Mouse (Mus musculus): ENCODE results near the gene Stk38l. TPM values are rescaled to one million over a fixed set of nuclear protein-coding genes. Genes with fewer than 3 reads are reported as not detected.

The Stk38l gene
- polyA plus RNA-seq, 1 experiment: 7.8 TPM

DNA sequence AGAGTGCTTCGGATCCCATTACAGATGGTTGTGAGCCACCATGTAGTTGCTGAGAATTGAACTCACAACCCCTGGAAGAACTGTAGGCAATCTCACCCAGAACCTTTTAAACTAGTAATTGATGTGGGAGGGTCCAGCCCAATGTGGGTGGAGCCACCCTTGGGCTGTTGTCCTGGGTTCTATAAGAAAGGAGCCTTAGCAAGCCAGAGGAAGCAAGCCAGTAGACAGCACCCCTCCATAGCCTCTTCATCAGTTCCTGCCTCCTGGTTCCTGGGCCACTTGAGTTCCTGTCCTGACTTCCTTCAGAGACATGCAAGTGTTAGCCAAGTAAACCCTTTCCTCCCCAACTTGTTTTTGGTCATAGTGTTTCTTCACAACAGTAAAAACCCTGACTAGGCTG lies 24.3 kb upstream of the Stk38l start:
- no peak for TF ChIP-seq POLR2A (IDR thresholded peaks at IDR 0.05; ENCODE audit: borderline replicate concordance, extremely low read depth, insufficient read depth, insufficient read length, poor library complexity, severe bottlenecking)
- TF ChIP-seq CTCF (IDR thresholded peaks at IDR 0.05; ENCODE audit: borderline replicate concordance, extremely low read depth, insufficient read depth, insufficient read length): no peak
- no peak for DNase-seq (ENCODE audit: low read depth)

DNA sequence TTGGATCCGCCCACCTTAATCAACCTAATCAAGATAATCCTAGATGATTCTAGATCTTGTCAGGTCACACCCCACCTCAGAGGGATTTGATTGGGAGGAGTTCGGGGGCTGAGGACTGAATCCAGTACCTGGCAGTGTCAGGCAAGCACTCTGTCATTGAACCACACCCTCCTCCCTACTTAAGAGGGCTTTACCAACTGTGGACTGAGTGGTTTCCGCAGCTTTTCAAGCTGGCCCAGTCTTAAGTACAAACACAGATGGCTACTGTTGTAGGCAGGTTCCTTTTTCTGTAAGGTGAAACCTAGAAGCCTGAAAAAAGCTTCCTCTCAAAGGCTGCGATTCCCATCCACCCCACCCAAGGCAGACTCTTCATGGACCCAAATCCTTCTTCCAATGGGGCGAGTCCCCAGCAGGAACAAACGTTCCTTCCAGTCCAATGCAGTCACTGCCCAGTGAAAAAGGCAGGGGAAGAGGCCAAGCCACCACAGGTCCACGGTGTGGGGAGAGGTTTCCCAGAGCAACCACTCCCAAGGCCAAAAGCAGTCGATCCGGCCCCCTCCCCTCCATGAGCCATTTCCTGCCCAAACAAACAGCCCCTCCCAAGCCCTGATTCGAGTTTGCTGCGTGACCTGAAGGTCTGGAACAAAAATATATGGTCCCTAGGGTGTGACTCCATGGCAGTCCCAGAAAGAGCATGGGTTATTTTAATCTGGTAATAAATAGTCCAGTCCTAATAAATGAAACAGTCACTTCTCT lies 22.5 kb upstream of the Stk38l start:
- DNase-seq (ENCODE audit: low read depth): no peak
- TF ChIP-seq POLR2A (IDR thresholded peaks at IDR 0.05; ENCODE audit: borderline replicate concordance, extremely low read depth, insufficient read depth, insufficient read length, poor library complexity, severe bottlenecking): no peak
- TF ChIP-seq CTCF (IDR thresholded peaks at IDR 0.05; ENCODE audit: borderline replicate concordance, extremely low read depth, insufficient read depth, insufficient read length): no peak

DNA sequence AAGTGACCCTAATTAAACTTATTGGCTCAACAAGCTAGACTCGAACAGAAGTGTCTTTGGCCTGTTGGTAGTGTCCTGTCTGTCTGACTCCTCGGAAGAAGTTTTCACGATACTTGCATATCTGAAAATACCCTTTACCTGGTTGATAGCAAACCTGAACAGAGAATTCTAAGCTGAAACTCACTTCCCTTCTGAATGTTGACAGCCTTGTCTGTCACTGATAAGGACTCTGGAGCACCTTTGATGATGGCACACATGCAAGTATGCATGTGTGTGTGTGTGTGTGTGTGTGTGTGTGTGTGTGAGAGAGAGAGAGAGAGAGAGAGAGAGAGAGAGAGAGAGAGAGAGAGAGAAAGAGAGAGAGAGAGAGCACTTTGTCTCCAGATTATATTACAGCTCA lies 21.4 kb upstream of the Stk38l start:
- no peak for DNase-seq (ENCODE audit: low read depth)
- TF ChIP-seq CTCF (IDR thresholded peaks at IDR 0.05; ENCODE audit: borderline replicate concordance, extremely low read depth, insufficient read depth, insufficient read length): no peak
- TF ChIP-seq POLR2A (IDR thresholded peaks at IDR 0.05; ENCODE audit: borderline replicate concordance, extremely low read depth, insufficient read depth, insufficient read length, poor library complexity, severe bottlenecking): no peak

DNA sequence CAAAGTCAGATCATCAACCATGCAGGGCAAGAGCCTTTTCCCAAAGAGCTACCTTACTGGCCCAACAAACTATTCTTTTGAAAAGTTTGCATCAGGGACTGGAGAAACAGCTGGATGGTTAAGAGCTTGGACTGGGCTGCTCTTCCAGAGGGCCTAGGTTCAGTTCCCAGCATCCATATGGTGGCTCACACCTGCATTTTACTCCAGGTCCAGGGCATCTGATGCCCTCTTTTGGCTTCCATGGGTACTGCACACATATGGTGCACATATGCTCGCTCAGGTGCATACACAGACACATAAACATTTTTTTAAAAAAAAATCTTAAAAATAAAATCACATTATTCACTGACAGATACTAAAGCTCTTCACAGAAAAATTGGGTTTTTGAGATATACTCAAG lies 19.2 kb upstream of the Stk38l start:
- TF ChIP-seq CTCF (IDR thresholded peaks at IDR 0.05; ENCODE audit: borderline replicate concordance, extremely low read depth, insufficient read depth, insufficient read length): no peak
- TF ChIP-seq POLR2A (IDR thresholded peaks at IDR 0.05; ENCODE audit: borderline replicate concordance, extremely low read depth, insufficient read depth, insufficient read length, poor library complexity, severe bottlenecking): no peak
- DNase-seq (ENCODE audit: low read depth): no peak

DNA sequence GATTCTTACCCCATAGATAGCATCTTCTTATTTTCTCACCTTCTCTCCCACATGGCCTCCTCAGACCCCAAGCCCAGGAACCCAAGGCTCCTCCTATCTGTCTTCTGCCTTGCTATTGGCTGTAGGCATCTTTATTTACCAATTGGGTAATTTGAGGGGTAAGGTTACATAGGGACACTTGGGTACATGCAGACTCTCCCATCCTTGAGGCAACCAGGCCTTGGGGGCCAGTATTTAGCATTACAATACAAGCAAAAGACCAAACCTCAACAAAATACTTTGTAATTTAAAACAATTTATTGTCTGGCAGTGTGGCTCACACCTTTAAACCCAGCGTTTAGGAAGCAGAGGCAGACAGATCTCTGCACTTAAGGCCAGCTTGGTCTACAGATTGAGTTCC lies 5.2 kb upstream of the Stk38l start:
- no peak for DNase-seq (ENCODE audit: low read depth)
- TF ChIP-seq CTCF (IDR thresholded peaks at IDR 0.05; ENCODE audit: borderline replicate concordance, extremely low read depth, insufficient read depth, insufficient read length) (no peak), POLR2A (IDR thresholded peaks at IDR 0.05; ENCODE audit: borderline replicate concordance, extremely low read depth, insufficient read depth, insufficient read length, poor library complexity, severe bottlenecking) (no peak)

GRCm38 (mm10) chr6:146723805-146724204 lies 990 bp upstream of the Stk38l start:
- TF ChIP-seq CTCF (IDR thresholded peaks at IDR 0.05; ENCODE audit: borderline replicate concordance, extremely low read depth, insufficient read depth, insufficient read length): no peak
- TF ChIP-seq POLR2A (IDR thresholded peaks at IDR 0.05; ENCODE audit: borderline replicate concordance, extremely low read depth, insufficient read depth, insufficient read length, poor library complexity, severe bottlenecking): no peak
- no peak for DNase-seq (ENCODE audit: low read depth)

- peak; percentile 66 for DNase-seq (ENCODE audit: low read depth)
- TF ChIP-seq POLR2A (IDR thresholded peaks at IDR 0.05; ENCODE audit: borderline replicate concordance, extremely low read depth, insufficient read depth, insufficient read length, poor library complexity, severe bottlenecking): no peak
- no peak for TF ChIP-seq CTCF (IDR thresholded peaks at IDR 0.05; ENCODE audit: borderline replicate concordance, extremely low read depth, insufficient read depth, insufficient read length)
Measured at GRCm38 (mm10) chr6:146725384-146725791, 593 bp downstream of the Stk38l start.

DNA sequence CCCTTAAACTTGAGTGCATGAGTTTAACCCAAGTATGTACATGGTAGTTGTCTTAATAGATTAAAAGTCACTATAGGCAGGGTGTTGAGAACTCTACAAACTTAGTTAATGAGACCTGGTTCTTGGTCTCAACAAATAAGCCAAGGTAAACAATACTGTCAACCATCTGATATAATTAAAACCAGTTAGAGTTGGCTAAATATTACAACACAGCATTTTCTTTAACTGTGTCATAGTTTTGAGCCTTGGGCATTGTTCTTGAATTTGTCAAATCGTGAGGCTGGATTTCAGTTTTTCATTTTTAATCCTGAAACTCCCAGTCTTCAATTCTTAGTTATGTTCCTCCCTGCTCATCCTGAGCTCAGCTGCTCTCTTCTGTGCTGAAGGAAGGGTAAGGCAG lies 6.2 kb downstream of the Stk38l start:
- no peak for TF ChIP-seq CTCF (IDR thresholded peaks at IDR 0.05; ENCODE audit: borderline replicate concordance, extremely low read depth, insufficient read depth, insufficient read length)
- no peak for TF ChIP-seq POLR2A (IDR thresholded peaks at IDR 0.05; ENCODE audit: borderline replicate concordance, extremely low read depth, insufficient read depth, insufficient read length, poor library complexity, severe bottlenecking)
- no peak for DNase-seq (ENCODE audit: low read depth)

DNA sequence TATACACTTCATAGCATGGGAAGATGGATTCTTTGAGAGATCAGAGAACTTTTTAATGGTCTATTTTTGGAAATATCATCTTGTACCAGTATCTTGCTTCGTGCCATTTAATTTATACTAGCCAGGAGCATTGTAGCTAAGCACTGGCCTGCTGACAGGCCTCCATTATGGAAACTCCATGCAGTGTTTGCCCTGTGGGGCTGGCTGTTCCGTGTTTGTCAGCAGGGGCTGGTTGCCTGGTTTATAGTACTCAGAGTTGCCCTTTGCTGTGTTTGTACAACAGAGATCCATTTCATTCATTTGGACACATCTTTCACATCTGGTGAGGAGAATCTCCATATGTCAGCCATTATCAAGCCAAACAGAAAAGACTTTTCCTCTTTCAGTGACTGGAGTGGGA lies 6.9 kb downstream of the Stk38l start:
- TF ChIP-seq CTCF (IDR thresholded peaks at IDR 0.05; ENCODE audit: borderline replicate concordance, extremely low read depth, insufficient read depth, insufficient read length) (no peak), POLR2A (IDR thresholded peaks at IDR 0.05; ENCODE audit: borderline replicate concordance, extremely low read depth, insufficient read depth, insufficient read length, poor library complexity, severe bottlenecking) (no peak)
- DNase-seq (ENCODE audit: low read depth): peak; percentile 19

DNA sequence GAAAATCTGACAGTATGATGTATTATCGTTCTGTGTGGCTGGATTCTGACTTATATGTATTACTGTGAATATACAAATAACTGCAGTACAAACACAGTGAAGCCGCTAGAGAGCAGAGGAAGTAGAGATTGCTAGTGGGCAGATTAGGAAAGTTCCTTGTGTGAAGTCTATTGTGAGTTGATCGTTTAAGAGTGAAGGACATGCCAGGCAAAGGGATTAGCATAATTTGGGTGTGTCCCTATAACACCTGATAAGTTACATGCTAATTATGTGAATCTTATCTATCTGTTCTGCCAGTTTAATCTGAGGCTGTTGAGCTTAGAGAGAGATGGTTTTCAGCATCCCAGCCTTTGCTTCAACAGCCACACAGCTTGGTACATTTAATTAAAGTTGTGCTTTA lies 7.4 kb downstream of the Stk38l start:
- DNase-seq (ENCODE audit: low read depth): no peak
- TF ChIP-seq CTCF (IDR thresholded peaks at IDR 0.05; ENCODE audit: borderline replicate concordance, extremely low read depth, insufficient read depth, insufficient read length): no peak
- TF ChIP-seq POLR2A (IDR thresholded peaks at IDR 0.05; ENCODE audit: borderline replicate concordance, extremely low read depth, insufficient read depth, insufficient read length, poor library complexity, severe bottlenecking): no peak

- DNase-seq (ENCODE audit: low read depth): peak; percentile 14
- no peak for TF ChIP-seq CTCF (IDR thresholded peaks at IDR 0.05; ENCODE audit: borderline replicate concordance, extremely low read depth, insufficient read depth, insufficient read length)
- TF ChIP-seq POLR2A (IDR thresholded peaks at IDR 0.05; ENCODE audit: borderline replicate concordance, extremely low read depth, insufficient read depth, insufficient read length, poor library complexity, severe bottlenecking): no peak
Measured at GRCm38 (mm10) chr6:146732676-146733075, 7.9 kb downstream of the Stk38l start.

DNA sequence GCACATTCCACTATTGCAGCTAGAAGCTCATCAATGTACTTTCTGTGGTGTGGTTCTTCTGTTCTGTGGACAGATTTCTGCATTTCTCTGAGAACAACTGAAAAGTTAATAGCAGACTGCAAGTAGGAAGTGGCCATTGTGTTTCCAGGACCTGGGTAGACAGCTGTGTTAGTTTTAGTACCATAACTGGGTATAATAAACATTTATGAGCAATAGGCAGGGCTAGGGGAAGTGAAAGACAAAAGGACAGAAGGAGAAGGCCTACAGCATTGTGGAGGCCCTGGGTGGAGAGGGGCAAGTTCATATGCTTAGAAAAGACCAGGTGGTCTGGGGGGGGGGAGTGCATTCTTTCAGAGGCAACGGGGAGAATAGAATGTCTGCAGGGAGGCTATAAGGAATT lies 8.8 kb downstream of the Stk38l start:
- DNase-seq (ENCODE audit: low read depth): no peak
- TF ChIP-seq CTCF (IDR thresholded peaks at IDR 0.05; ENCODE audit: borderline replicate concordance, extremely low read depth, insufficient read depth, insufficient read length) (no peak), POLR2A (IDR thresholded peaks at IDR 0.05; ENCODE audit: borderline replicate concordance, extremely low read depth, insufficient read depth, insufficient read length, poor library complexity, severe bottlenecking) (no peak)

All from brain, embryonic 14.5 days (tissue).